Mouse (Mus musculus) heart, embryonic 16.5 days (tissue): ENCODE measurements around the gene Prp2. TPM values are rescaled to one million over a fixed set of nuclear protein-coding genes. Genes with fewer than 3 reads are reported as not detected.
"Not testable (repeated sequence)": the region's sequence is repeated elsewhere in the genome, so short reads cannot be mapped to it uniquely, and the experiment has no call there.

ENCODE experiments used
- ATAC-seq: fragments of 200-750 bp; cut with Nextera tagmentation; replicated peaks from 2 replicates; pipeline ENCODE4 v1.8.0; 2017; ENCODE audit warnings: moderate number of reproducible peaks; ENCODE audit not compliant: insufficient read depth, low FRiP score; ENCODE audit errors: extremely low read depth
- H3K27ac ChIP-seq: fragments of 300-500 bp; sonication (generic); 2 replicates; pipeline ENCODE4 v1.5.1; 2014; ENCODE audit warnings: mild to moderate bottlenecking, low read length, control low read depth, moderate library complexity
- H3K27me3 ChIP-seq: fragments of 300-500 bp; sonication (generic); 2 replicates; pipeline ENCODE4 v1.6.1; 2014; ENCODE audit warnings: low read length, mixed read lengths; ENCODE audit not compliant: control insufficient read depth, insufficient read depth
- H3K36me3 ChIP-seq: fragments of 300-500 bp; sonication (generic); 2 replicates; pipeline ENCODE4 v1.6.1; 2014; ENCODE audit not compliant: control insufficient read depth, insufficient read depth
- H3K4me1 ChIP-seq: fragments of 300-500 bp; sonication (generic); 2 replicates; pipeline ENCODE4 v1.6.1; 2014; ENCODE audit warnings: low read length, mixed read lengths; ENCODE audit not compliant: control insufficient read depth, insufficient read depth
- H3K4me2 ChIP-seq: fragments of 300-500 bp; sonication (generic); 2 replicates; pipeline ENCODE4 v1.6.1; 2014; ENCODE audit warnings: low read depth, mild to moderate bottlenecking, control low read depth, low read length
- H3K4me3 ChIP-seq: fragments of 300-500 bp; sonication (generic); 2 replicates; pipeline ENCODE4 v1.5.1; 2014; ENCODE audit warnings: mild to moderate bottlenecking, control low read depth, low read length
- H3K9ac ChIP-seq: fragments of 300-500 bp; sonication (generic); 2 replicates; pipeline ENCODE4 v1.6.1; 2014; ENCODE audit warnings: low read length, control low read depth
- H3K9me3 ChIP-seq: fragments of 300-500 bp; sonication (generic); replicated peaks from 2 replicates; pipeline ENCODE4 v1.6.1; 2016; ENCODE audit warnings: low read length; ENCODE audit not compliant: control insufficient read depth
- WGBS: fragments of 180-500 bp; shearing (Covaris S2); extraction: QIAGEN DNeasy Blood & Tissue Kit; methylation state at CpG from one replicate; pipeline ENCODE4 v1.1.7; 2014; 5-methylcytosine and 5-hydroxymethylcytosine counted together
- polyA plus RNA-seq: library from polyadenylated mRNA; unstranded; fragments of >200 nt; fragmentation: Nextera tagmentation; extraction: Ambion mirVana; gene quantifications from 2 replicates; pipeline ENCODE4 v1.2.1, GENCODE M21; 2015

Gene Prp2
- polyA plus RNA-seq: not detected in 2 replicates

- not testable (repeated sequence) for H3K4me2 ChIP-seq, H3K4me1 ChIP-seq, H3K4me3 ChIP-seq, H3K9ac ChIP-seq, H3K27me3 ChIP-seq, H3K27ac ChIP-seq, ATAC-seq, H3K36me3 ChIP-seq, H3K9me3 ChIP-seq
- WGBS: 69% methylated on average over 2 of the region's 2 CpGs
These were observed at the start of gene Prp2 for GRCm38 (mm10) chr6:132595613-132596012. Gene Prp2 (plus strand): TSS chr6:132595913.

GRCm38 (mm10) chr6:132569509-132569908 is 26.2 kb upstream of the Prp2 start, which contains the start of gene Prh1:
Gene Prh1 (plus strand): TSS chr6:132569809.
- not testable (repeated sequence) for H3K27ac ChIP-seq, H3K4me2 ChIP-seq, H3K9ac ChIP-seq, H3K4me3 ChIP-seq, ATAC-seq, H3K4me1 ChIP-seq, H3K9me3 ChIP-seq, H3K27me3 ChIP-seq, H3K36me3 ChIP-seq
- 45% methylated on average over 1 of the region's 1 CpGs for WGBS

GRCm38 (mm10) chr6:132649399-132649798 is 53.7 kb downstream of the Prp2 start:
- Histone ChIP-seq H3K36me3 (no peaks in the 10 kb centered on the region), H3K27ac (no peak overlapping the region), H3K9ac (no peak overlapping the region), H3K4me2 (no peak overlapping the region), H3K4me3 (no peak overlapping the region), H3K27me3 (no peaks in the 10 kb centered on the region), H3K9me3 (no peaks in the 10 kb centered on the region), H3K4me1 (no peaks in the 10 kb centered on the region)
- no peak for ATAC-seq

Other genes with a start within 250 kb of the Prp2 start
- gene Gm8882, start 231.8 kb upstream of the Prp2 start, polyA plus RNA-seq: not detected in 2 replicates
- not detected in 2 replicates for gene Prh1, start 26.1 kb upstream of the Prp2 start, polyA plus RNA-seq
- gene A630073D07Rik, start 55.6 kb downstream of the Prp2 start, polyA plus RNA-seq: not detected in 2 replicates
- gene Tas2r120, start 61.0 kb downstream of the Prp2 start, polyA plus RNA-seq: not detected in 2 replicates
- gene Tas2r121, start 105.1 kb downstream of the Prp2 start, polyA plus RNA-seq: not detected in 2 replicates
- not detected in 2 replicates for gene Tas2r122, start 116.0 kb downstream of the Prp2 start, polyA plus RNA-seq
- not detected in 2 replicates for gene Tas2r115, start 142.1 kb downstream of the Prp2 start, polyA plus RNA-seq
- gene Tas2r124, start 158.8 kb downstream of the Prp2 start, polyA plus RNA-seq: not detected in 2 replicates
- gene Tas2r102, start 166.2 kb downstream of the Prp2 start, polyA plus RNA-seq: not detected in 2 replicates
- gene Tas2r136, start 182.2 kb downstream of the Prp2 start, polyA plus RNA-seq: not detected in 2 replicates
- gene Tas2r117, start 206.9 kb downstream of the Prp2 start, polyA plus RNA-seq: not detected in 2 replicates